Mouse (Mus musculus) embryonic fibroblast, embryonic 13.5 days (primary cell): ENCODE data around the gene Adipoq. TPM values are rescaled to one million over a fixed set of nuclear protein-coding genes. Genes with fewer than 3 reads are reported as not detected.

ENCODE experiments used
- H3K27ac ChIP-seq: 2 replicates; pipeline ENCODE4 v1.5.1; 2012; ENCODE audit warnings: low read length, control low read depth, inconsistent platforms; ENCODE audit not compliant: insufficient read depth
- H3K4me1 ChIP-seq: 2 replicates; pipeline ENCODE4 v1.6.1; 2011; ENCODE audit warnings: low read length; ENCODE audit not compliant: control insufficient read depth, insufficient read depth
- H3K4me3 ChIP-seq: 2 replicates; pipeline ENCODE4 v1.5.1; 2011; ENCODE audit warnings: mild to moderate bottlenecking, control low read depth, low read length; ENCODE audit not compliant: insufficient read depth
- CTCF ChIP-seq: IDR thresholded peaks from 2 replicates; pipeline ENCODE4 v1.5.1; 2011; ENCODE audit warnings: mild to moderate bottlenecking, control low read depth, low read length, moderate library complexity, borderline replicate concordance; ENCODE audit not compliant: insufficient read depth
- POLR2A ChIP-seq: IDR thresholded peaks from 2 replicates; pipeline ENCODE4 v1.6.1; 2011; ENCODE audit warnings: low read depth, mild to moderate bottlenecking, control low read depth, low read length, moderate library complexity
- polyA plus RNA-seq: library from polyadenylated mRNA; stranded (reverse); fragments of >200 nt; gene quantifications from 2 replicates; pipeline ENCODE4 v1.2.4, GENCODE M21; 2011; ENCODE audit warnings: low read depth; ENCODE audit not compliant: missing spikeins, insufficient read length

The Adipoq gene
- polyA plus RNA-seq, 1 experiment: not detected

GRCm38 (mm10) chr16:23114339-23115171 lies 31.8 kb upstream of the Adipoq start:
- peak; percentile 31; the same call in 1 of the 2 replicates for TF ChIP-seq POLR2A
- TF ChIP-seq CTCF: no peak
- Histone ChIP-seq H3K4me1 (no peaks in the 10 kb centered on the region), H3K27ac (no peak overlapping the region), H3K4me3 (no peak overlapping the region)

- Histone ChIP-seq H3K27ac (no peak overlapping the region), H3K4me3 (no peak overlapping the region), H3K4me1 (no peaks in the 10 kb centered on the region)
- TF ChIP-seq CTCF (no peak), POLR2A (no peak)
Observed at GRCm38 (mm10) chr16:23115486-23115885, 30.9 kb upstream of the Adipoq start.

GRCm38 (mm10) chr16:23117173-23117572 lies 29.2 kb upstream of the Adipoq start:
- TF ChIP-seq CTCF: no peak
- no peak for TF ChIP-seq POLR2A
- H3K4me1 ChIP-seq: no peaks in the 10 kb centered on the region
- H3K27ac ChIP-seq: no peak overlapping the region
- H3K4me3 ChIP-seq: no peak overlapping the region

GRCm38 (mm10) chr16:23122446-23122845 lies 23.9 kb upstream of the Adipoq start:
- no peak for TF ChIP-seq POLR2A
- TF ChIP-seq CTCF: no peak
- no peak overlapping the region for H3K4me3 ChIP-seq
- H3K4me1 ChIP-seq: 0 out of 2 replicates have a peak, but pooled peaks cover 4% of the 10 kb centered on the region
- H3K27ac ChIP-seq: no peak overlapping the region

- TF ChIP-seq POLR2A (no peak), CTCF (no peak)
- Histone ChIP-seq H3K27ac (no peak overlapping the region), H3K4me3 (no peak overlapping the region), H3K4me1 (0 out of 2 replicates have a peak, but pooled peaks cover 4% of the 10 kb centered on the region)
Observed at GRCm38 (mm10) chr16:23123104-23123503, 23.2 kb upstream of the Adipoq start.

- peaks cover 7% of the 10 kb centered on the region; the same call in 1 of the 2 replicates for H3K4me1 ChIP-seq
- H3K27ac ChIP-seq: no peak overlapping the region
- TF ChIP-seq POLR2A: no peak
- no peak for TF ChIP-seq CTCF
- H3K4me3 ChIP-seq: no peak overlapping the region
Observed at GRCm38 (mm10) chr16:23124398-23124797, 21.9 kb upstream of the Adipoq start.

- peaks cover 7% of the 10 kb centered on the region; the same call in 1 of the 2 replicates for H3K4me1 ChIP-seq
- TF ChIP-seq POLR2A: no peak
- no peak for TF ChIP-seq CTCF
- H3K27ac ChIP-seq: no peak overlapping the region
- H3K4me3 ChIP-seq: peak overlapping the region; percentile 74
Observed at GRCm38 (mm10) chr16:23127311-23127672, 19.0 kb upstream of the Adipoq start.

- peak within 1 kb of the TSS; percentile 74 for H3K4me3 ChIP-seq
- H3K4me1 ChIP-seq: peaks cover 7% of the 10 kb centered on the region; the same call in 1 of the 2 replicates
- no peak; the same call in 1 of the 2 replicates for TF ChIP-seq CTCF
- TF ChIP-seq POLR2A: peak; percentile 83
- H3K27ac ChIP-seq: peak within 1 kb of the TSS; percentile 95
Observed at GRCm38 (mm10) chr16:23127673-23128375, 18.5 kb upstream of the Adipoq start, which contains the start of gene Rfc4. TSS of gene Rfc4 (minus strand) at chr16:23127737.

- Histone ChIP-seq H3K4me1 (peaks cover 7% of the 10 kb centered on the region; the same call in 1 of the 2 replicates), H3K27ac (no peak overlapping the region), H3K4me3 (no peak overlapping the region)
- no peak for TF ChIP-seq CTCF
- peak; percentile 17; the same call in 1 of the 2 replicates for TF ChIP-seq POLR2A
Observed at GRCm38 (mm10) chr16:23130303-23130702, 16.0 kb upstream of the Adipoq start.
